Mouse (Mus musculus) testis, adult 2 months (tissue): Measurements from ENCODE around the gene Phyh. TPM values are rescaled to one million over a fixed set of nuclear protein-coding genes. Genes with fewer than 3 reads are reported as not detected.

Experiments
- H3K27ac ChIP-seq: fragments of 200-500 bp; 2 replicates; pipeline ENCODE4 v1.5.1; 2012; ENCODE audit warnings: low read depth, low read length; ENCODE audit not compliant: control insufficient read depth, insufficient read depth
- H3K27me3 ChIP-seq: fragments of 200-500 bp; 2 replicates; pipeline ENCODE4 v1.6.1; 2012; ENCODE audit warnings: mild to moderate bottlenecking, low read length, moderate library complexity; ENCODE audit not compliant: control insufficient read depth, insufficient read depth
- H3K36me3 ChIP-seq: fragments of 200-500 bp; 2 replicates; pipeline ENCODE4 v1.6.1; 2012; ENCODE audit warnings: mild to moderate bottlenecking, low read length; ENCODE audit not compliant: control insufficient read depth, insufficient read depth
- H3K4me1 ChIP-seq: fragments of 200-500 bp; 2 replicates; pipeline ENCODE4 v1.6.1; 2012; ENCODE audit warnings: low read length; ENCODE audit not compliant: control insufficient read depth, insufficient read depth
- H3K4me3 ChIP-seq: fragments of 200-500 bp; 2 replicates; pipeline ENCODE4 v1.5.1; 2012; ENCODE audit warnings: low read depth, mild to moderate bottlenecking, low read length, moderate library complexity, mixed read lengths; ENCODE audit not compliant: control insufficient read depth
- CTCF ChIP-seq: fragments of 200-500 bp; IDR thresholded peaks from 2 replicates; pipeline ENCODE4 v1.5.1; 2012; ENCODE audit warnings: low read depth, mild to moderate bottlenecking, inconsistent platforms, low read length, moderate library complexity; ENCODE audit not compliant: control insufficient read depth, insufficient read depth, insufficient replicate concordance
- POLR2A ChIP-seq: fragments of 200-500 bp; IDR thresholded peaks from 2 replicates; pipeline ENCODE4 v1.6.1; 2012; ENCODE audit warnings: low read depth, mild to moderate bottlenecking, inconsistent platforms, low read length, moderate library complexity; ENCODE audit not compliant: control insufficient read depth
- polyA plus RNA-seq: library from polyadenylated mRNA; depleted of rRNA; stranded (reverse); fragments of >200 nt; gene quantifications from 2 replicates; pipeline ENCODE4 v1.2.3, GENCODE M21; 2012

The Phyh gene
- polyA plus RNA-seq, 1 experiment = 9.1 TPM

DNA sequence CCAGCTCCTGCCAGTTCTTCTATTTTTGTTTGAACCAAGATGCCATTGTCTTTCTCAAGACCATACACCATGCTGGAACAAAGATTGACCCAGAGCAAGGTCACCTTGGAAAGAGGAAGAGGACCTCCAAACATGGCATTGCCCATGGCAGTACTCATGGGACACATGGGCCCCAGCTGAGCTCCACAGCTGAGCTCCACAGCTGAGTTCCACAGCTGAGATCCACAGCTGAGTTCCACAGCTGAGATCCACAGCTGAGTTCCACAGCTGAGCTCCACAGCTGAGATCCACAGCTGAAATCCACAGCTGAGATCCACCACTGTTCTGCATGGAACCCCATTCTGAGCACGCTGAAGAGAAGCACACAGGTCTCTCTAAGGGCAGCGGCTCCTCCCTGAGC lies 32.2 kb downstream of the Phyh start:
- Histone ChIP-seq H3K4me1 (no peaks in the 10 kb centered on the region), H3K27ac (no peak overlapping the region), H3K36me3 (no peaks in the 10 kb centered on the region), H3K27me3 (no peaks in the 10 kb centered on the region), H3K4me3 (no peak overlapping the region)
- TF ChIP-seq POLR2A (no peak), CTCF (no peak)

DNA sequence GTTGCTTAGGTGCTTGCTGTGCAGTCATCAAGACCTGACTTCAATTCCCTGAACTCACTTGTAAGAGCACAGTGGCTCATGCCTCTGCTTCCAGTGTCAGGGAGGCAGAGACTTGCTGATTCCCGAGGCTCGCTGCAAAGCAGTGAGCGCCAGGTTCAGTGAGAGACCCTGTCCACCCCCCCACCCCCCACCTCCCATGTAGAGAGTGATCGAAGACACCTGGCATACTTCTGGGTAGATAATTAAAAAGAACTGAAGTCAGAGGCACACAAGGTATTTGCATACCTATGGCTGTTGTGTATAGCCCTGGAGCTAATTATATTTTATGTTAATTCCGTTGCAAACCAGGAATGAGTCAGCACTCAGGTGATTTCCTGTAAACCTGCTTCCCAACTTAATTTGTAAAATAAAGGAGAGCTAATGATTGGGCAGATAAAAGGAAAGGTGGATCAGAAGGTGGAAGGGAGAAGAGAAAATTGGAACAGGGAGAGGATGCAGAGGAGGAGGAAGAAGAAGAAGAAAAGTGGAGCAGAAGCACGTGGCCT lies 35.5 kb downstream of the Phyh start:
- Histone ChIP-seq H3K27me3 (no peaks in the 10 kb centered on the region), H3K27ac (no peak overlapping the region), H3K4me3 (no peak overlapping the region), H3K4me1 (no peaks in the 10 kb centered on the region), H3K36me3 (no peaks in the 10 kb centered on the region)
- TF ChIP-seq CTCF = no peak

DNA sequence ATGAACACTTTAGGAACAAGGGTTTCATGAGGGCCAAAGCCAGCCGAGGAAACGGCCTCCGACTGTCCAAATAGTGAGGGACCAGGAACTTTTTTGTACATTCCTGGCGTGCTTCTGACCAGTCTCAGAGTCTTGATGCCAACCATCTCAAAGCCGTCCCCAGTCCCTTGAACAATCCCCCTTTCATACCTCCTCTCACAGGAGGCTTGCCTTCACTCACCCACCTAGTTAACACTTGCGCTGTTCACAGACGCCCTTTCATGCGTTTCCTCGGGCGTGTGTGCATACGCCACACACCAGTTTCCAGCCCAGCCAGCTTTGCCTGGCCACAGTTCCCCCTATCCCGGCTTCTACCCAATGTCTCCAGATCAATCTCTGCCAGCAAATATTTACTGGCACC lies 39.2 kb downstream of the Phyh start:
- no peak for TF ChIP-seq CTCF
- no peak for TF ChIP-seq POLR2A
- Histone ChIP-seq H3K27me3 (no peaks in the 10 kb centered on the region), H3K4me3 (no peak overlapping the region), H3K36me3 (no peaks in the 10 kb centered on the region), H3K27ac (no peak overlapping the region), H3K4me1 (no peaks in the 10 kb centered on the region)

DNA sequence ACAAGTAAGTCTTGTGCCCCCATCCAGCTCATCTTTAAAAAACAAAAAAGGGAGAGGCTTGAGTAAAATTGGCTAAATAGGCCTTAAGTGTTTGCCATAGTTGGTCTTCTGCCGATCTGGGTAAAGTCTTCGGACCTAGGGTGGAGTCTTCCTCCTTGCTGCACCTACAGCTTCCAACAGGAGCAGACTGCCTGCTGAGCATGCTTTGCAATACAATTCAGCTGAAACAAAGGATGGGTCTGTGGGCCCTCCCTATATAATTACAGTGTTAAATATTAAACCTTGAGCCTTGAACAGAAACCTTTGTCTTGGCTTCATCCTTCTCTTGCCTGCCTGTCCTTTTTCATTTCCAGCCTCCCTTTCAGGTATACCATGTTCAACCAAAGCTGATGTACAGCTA lies 49.0 kb downstream of the Phyh start:
- Histone ChIP-seq H3K4me3 (no peak overlapping the region), H3K4me1 (no peaks in the 10 kb centered on the region), H3K36me3 (no peaks in the 10 kb centered on the region), H3K27me3 (no peaks in the 10 kb centered on the region), H3K27ac (no peak overlapping the region)
- no peak for TF ChIP-seq CTCF
- TF ChIP-seq POLR2A = no peak

DNA sequence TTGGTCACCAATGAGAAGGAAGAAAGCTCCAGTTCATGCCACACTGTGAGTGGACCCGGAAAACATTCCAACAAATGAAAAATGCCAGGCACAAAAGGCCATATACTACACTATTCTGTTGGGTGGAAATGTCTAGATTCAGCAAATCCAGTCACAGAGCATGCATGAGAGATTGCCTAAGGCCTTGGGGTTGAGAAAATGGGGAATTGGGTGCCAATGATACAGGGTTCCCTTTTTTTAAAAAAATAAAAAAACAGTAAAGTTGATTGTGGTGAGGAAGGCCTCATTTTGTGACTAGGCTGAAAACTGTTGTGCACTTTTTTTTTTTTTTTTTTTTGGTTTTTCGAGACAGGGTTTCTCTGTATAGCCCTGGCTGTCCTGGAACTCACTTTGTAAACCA lies 50.3 kb downstream of the Phyh start:
- H3K27ac ChIP-seq = no peak overlapping the region
- H3K4me1 ChIP-seq = no peaks in the 10 kb centered on the region
- H3K36me3 ChIP-seq = no peaks in the 10 kb centered on the region
- H3K27me3 ChIP-seq = no peaks in the 10 kb centered on the region
- H3K4me3 ChIP-seq = no peak overlapping the region
- TF ChIP-seq CTCF (no peak), POLR2A (no peak)

DNA sequence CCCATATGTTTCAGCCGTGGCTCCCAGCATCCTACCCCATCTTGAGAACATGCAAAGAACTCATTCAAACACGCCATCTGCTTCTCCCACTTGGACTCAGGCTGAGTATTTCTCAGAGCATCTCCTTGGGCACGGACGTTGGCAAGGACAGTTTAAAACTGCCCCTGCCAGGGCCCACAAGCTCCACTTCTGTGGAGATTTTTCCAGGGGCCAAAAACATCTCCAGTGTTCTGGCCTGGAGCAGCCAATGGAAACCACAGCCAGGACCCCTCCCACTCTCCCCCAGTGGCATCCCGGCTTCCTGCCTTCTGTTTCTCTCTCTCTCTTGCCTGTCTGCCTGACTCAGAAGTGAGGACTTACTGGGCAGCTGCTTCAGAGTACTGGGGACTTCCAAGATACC lies 57.0 kb downstream of the Phyh start, which contains the start of gene Ucma:
Gene Ucma, plus strand, starts transcription at position 316 of the 400 bp plus-strand sequence.
- Histone ChIP-seq H3K27ac (no peak within 1 kb of the TSS), H3K27me3 (no peaks in the 10 kb centered on the region), H3K36me3 (no peaks in the 10 kb centered on the region), H3K4me1 (no peaks in the 10 kb centered on the region; the same call in 1 of the 2 replicates), H3K4me3 (no peak within 1 kb of the TSS)
- no peak for TF ChIP-seq CTCF
- no peak for TF ChIP-seq POLR2A

DNA sequence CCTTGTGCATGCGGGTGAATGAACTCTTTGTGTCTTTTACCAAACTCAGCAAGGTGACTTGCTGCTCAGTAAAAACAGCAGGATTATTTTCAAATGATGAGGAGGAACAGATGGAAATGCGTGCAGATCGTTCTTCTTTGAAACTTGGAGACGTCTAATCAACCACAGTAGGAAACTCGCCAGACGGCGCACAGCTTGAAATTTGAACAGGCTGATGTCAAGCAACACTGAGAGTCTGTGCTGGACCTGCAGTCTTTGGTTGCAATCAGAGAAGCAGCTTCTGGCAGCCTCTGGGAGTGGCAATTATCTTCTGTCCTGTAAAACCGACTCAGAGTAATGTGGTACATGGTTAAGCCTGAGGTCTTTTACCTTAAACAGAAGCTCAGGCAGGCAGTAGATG lies 59.3 kb downstream of the Phyh start:
- peak overlapping the region; percentile 58; the same call in 1 of the 2 replicates for H3K27ac ChIP-seq
- no peak overlapping the region for H3K4me3 ChIP-seq
- no peaks in the 10 kb centered on the region; the same call in 1 of the 2 replicates for H3K4me1 ChIP-seq
- no peaks in the 10 kb centered on the region for H3K36me3 ChIP-seq
- TF ChIP-seq POLR2A = no peak
- no peak for TF ChIP-seq CTCF
- no peaks in the 10 kb centered on the region for H3K27me3 ChIP-seq

DNA sequence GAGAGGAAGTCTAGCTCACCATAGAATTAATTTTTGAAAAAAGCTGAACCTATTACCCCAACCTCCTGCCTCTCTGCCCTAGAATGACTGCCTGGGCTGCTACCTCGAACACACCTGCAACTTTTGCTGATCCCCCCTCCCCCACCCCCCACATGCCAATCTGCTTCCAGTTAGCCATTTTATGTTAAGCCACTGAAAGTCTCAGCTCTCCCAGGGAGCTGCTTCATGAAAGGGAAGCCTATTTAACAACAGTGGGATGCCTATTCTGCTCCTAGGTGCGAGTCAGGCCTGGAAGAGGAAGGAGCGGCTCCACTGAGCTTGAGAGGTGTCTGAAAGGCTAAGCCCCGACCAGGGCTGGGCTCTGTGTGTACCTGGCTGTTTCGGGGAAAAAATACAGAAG lies 65.2 kb downstream of the Phyh start:
- TF ChIP-seq POLR2A = no peak
- H3K27me3 ChIP-seq = no peaks in the 10 kb centered on the region
- no peaks in the 10 kb centered on the region for H3K4me1 ChIP-seq
- H3K4me3 ChIP-seq = no peak overlapping the region
- H3K27ac ChIP-seq = no peak overlapping the region
- no peaks in the 10 kb centered on the region for H3K36me3 ChIP-seq
